Mouse (Mus musculus) lung, embryonic 16.5 days (tissue): Measurements from ENCODE around the gene Mtcl1. TPM values are rescaled to one million over a fixed set of nuclear protein-coding genes. Genes with fewer than 3 reads are reported as not detected.

ENCODE experiments used
- ATAC-seq: fragments of 200-750 bp; cut with Nextera tagmentation; 2 replicates; pipeline ENCODE4 v1.8.0; 2017; ENCODE audit warnings: low read depth, mild to moderate bottlenecking, moderate library complexity
- H3K27ac ChIP-seq: fragments of 300-500 bp; sonication (generic); 2 replicates; pipeline ENCODE4 v1.5.1; 2014; ENCODE audit warnings: mild to moderate bottlenecking, control low read depth, low read length
- H3K27me3 ChIP-seq: fragments of 300-500 bp; sonication (generic); 2 replicates; pipeline ENCODE4 v1.6.1; 2014; ENCODE audit warnings: low read depth, low read length, mixed read lengths; ENCODE audit not compliant: control insufficient read depth, insufficient read depth
- H3K36me3 ChIP-seq: fragments of 300-500 bp; sonication (generic); 2 replicates; pipeline ENCODE4 v1.6.1; 2014; ENCODE audit warnings: low read length; ENCODE audit not compliant: control insufficient read depth, insufficient read depth
- H3K4me1 ChIP-seq: fragments of 300-500 bp; sonication (generic); replicated peaks from 2 replicates; pipeline ENCODE4 v1.6.1; 2014; ENCODE audit warnings: low read length, mixed read lengths; ENCODE audit not compliant: control insufficient read depth, insufficient read depth
- H3K4me2 ChIP-seq: fragments of 300-500 bp; sonication (generic); 2 replicates; pipeline ENCODE4 v1.6.1; 2014; ENCODE audit warnings: low read depth, low read length, control low read depth
- H3K4me3 ChIP-seq: fragments of 300-500 bp; sonication (generic); 2 replicates; pipeline ENCODE4 v1.5.1; 2014; ENCODE audit warnings: mild to moderate bottlenecking, low read length, control low read depth
- H3K9ac ChIP-seq: fragments of 300-500 bp; sonication (generic); 2 replicates; pipeline ENCODE4 v1.6.1; 2014; ENCODE audit warnings: low read length, control low read depth
- H3K9me3 ChIP-seq: fragments of 300-500 bp; sonication (generic); 2 replicates; pipeline ENCODE4 v1.6.1; 2016; ENCODE audit warnings: low read length; ENCODE audit not compliant: control insufficient read depth
- WGBS: fragments of 180-500 bp; shearing (Covaris S2); extraction: QIAGEN DNeasy Blood & Tissue Kit; methylation state at CpG from one replicate; pipeline ENCODE4 v1.1.7; 2014; 5-methylcytosine and 5-hydroxymethylcytosine counted together
- polyA plus RNA-seq: library from polyadenylated mRNA; unstranded; fragments of >200 nt; fragmentation: Nextera tagmentation; extraction: Ambion mirVana; gene quantifications from 2 replicates; pipeline ENCODE4 v1.2.1, GENCODE M21; 2015

Gene Mtcl1
- polyA plus RNA-seq, 1 experiment from 2014 or later: 8.9 TPM

- Histone ChIP-seq H3K4me1 (peaks cover 5% of the 10 kb centered on the region; the same call in 1 of the 2 replicates), H3K4me2 (no peak overlapping the region), H3K36me3 (peaks cover 2% of the 10 kb centered on the region; the same call in 1 of the 2 replicates), H3K4me3 (no peak overlapping the region), H3K9me3 (no peaks in the 10 kb centered on the region), H3K27ac (no peak overlapping the region), H3K9ac (no peak overlapping the region), H3K27me3 (no peaks in the 10 kb centered on the region)
- WGBS: 58% methylated on average over 14 of the region's 15 CpGs
- ATAC-seq: no peak
Measured at GRCm38 (mm10) chr17:66362287-66363016, 87.1 kb downstream of the Mtcl1 start.

- Histone ChIP-seq H3K4me3 (no peak overlapping the region), H3K36me3 (no peaks in the 10 kb centered on the region), H3K27ac (peak overlapping the region; percentile 80), H3K9ac (0 out of 2 replicates have a peak overlapping the region, but pooled peaks have one; percentile 0), H3K9me3 (no peaks in the 10 kb centered on the region), H3K4me1 (peaks cover 14% of the 10 kb centered on the region), H3K27me3 (no peaks in the 10 kb centered on the region), H3K4me2 (peak overlapping the region; percentile 18)
- ATAC-seq: peak; percentile 89
- WGBS: 58% methylated on average over 27 of the region's 27 CpGs
Measured at GRCm38 (mm10) chr17:66358026-66358978, 91.2 kb downstream of the Mtcl1 start.

GRCm38 (mm10) chr17:66357171-66358025 is 92.2 kb downstream of the Mtcl1 start:
- H3K27ac ChIP-seq: peak overlapping the region; percentile 80
- 66% methylated on average over 9 of the region's 9 CpGs for WGBS
- no peak for ATAC-seq

GRCm38 (mm10) chr17:66353907-66354306 is 95.6 kb downstream of the Mtcl1 start:
- Histone ChIP-seq H3K4me2 (no peak overlapping the region), H3K4me1 (peaks cover 46% of the 10 kb centered on the region), H3K9ac (no peak overlapping the region), H3K27me3 (no peaks in the 10 kb centered on the region), H3K36me3 (no peaks in the 10 kb centered on the region), H3K4me3 (no peak overlapping the region), H3K27ac (peak overlapping the region; percentile 88; the same call in 1 of the 2 replicates), H3K9me3 (no peaks in the 10 kb centered on the region)
- 59% methylated on average over 13 of the region's 14 CpGs for WGBS
- no peak for ATAC-seq

More at GRCm38 (mm10) chr17:66357171-66358025, 92.2 kb downstream of the Mtcl1 start:
- no peaks in the 10 kb centered on the region for H3K36me3 ChIP-seq
- no peaks in the 10 kb centered on the region for H3K9me3 ChIP-seq
- no peak overlapping the region for H3K4me3 ChIP-seq
- no peaks in the 10 kb centered on the region for H3K27me3 ChIP-seq
- H3K4me1 ChIP-seq: peaks cover 22% of the 10 kb centered on the region
- H3K9ac ChIP-seq: no peak overlapping the region
- H3K4me2 ChIP-seq: no peak overlapping the region

- Histone ChIP-seq H3K36me3 (0 out of 2 replicates have a peak, but pooled peaks cover 3% of the 10 kb centered on the region), H3K4me1 (peaks cover 41% of the 10 kb centered on the region), H3K9me3 (no peaks in the 10 kb centered on the region), H3K27me3 (no peaks in the 10 kb centered on the region), H3K4me2 (peak overlapping the region; percentile 31), H3K9ac (0 out of 2 replicates have a peak overlapping the region, but pooled peaks have one; percentile 9), H3K27ac (peak overlapping the region; percentile 88), H3K4me3 (no peak overlapping the region)
- ATAC-seq: no peak
- 30% methylated on average over 20 of the region's 20 CpGs for WGBS
Measured at GRCm38 (mm10) chr17:66352847-66353643, 96.5 kb downstream of the Mtcl1 start.

GRCm38 (mm10) chr17:66352219-66352618 is 97.3 kb downstream of the Mtcl1 start:
- WGBS: 33% methylated on average over 6 of the region's 6 CpGs
- Histone ChIP-seq H3K4me3 (no peak overlapping the region), H3K36me3 (0 out of 2 replicates have a peak, but pooled peaks cover 7% of the 10 kb centered on the region), H3K9ac (no peak overlapping the region), H3K4me2 (peak overlapping the region; percentile 31), H3K27ac (peak overlapping the region; percentile 88), H3K4me1 (peaks cover 39% of the 10 kb centered on the region), H3K9me3 (no peaks in the 10 kb centered on the region), H3K27me3 (no peaks in the 10 kb centered on the region)
- peak; percentile 85 for ATAC-seq

GRCm38 (mm10) chr17:66350689-66351088 is 98.9 kb downstream of the Mtcl1 start:
- no peaks in the 10 kb centered on the region for H3K9me3 ChIP-seq
- H3K27me3 ChIP-seq: no peaks in the 10 kb centered on the region
- WGBS: 67% methylated on average over 11 of the region's 11 CpGs
- H3K9ac ChIP-seq: no peak overlapping the region
- 0 out of 2 replicates have a peak, but pooled peaks cover 7% of the 10 kb centered on the region for H3K36me3 ChIP-seq
- H3K4me3 ChIP-seq: no peak overlapping the region
- H3K27ac ChIP-seq: peak overlapping the region; percentile 6; the same call in 1 of the 2 replicates
- no peak for ATAC-seq
- H3K4me1 ChIP-seq: peaks cover 40% of the 10 kb centered on the region
- no peak overlapping the region for H3K4me2 ChIP-seq

- no peak overlapping the region for H3K9ac ChIP-seq
- 31% methylated on average over 15 of the region's 15 CpGs for WGBS
- H3K27me3 ChIP-seq: no peaks in the 10 kb centered on the region
- peak overlapping the region; percentile 6 for H3K27ac ChIP-seq
- H3K4me1 ChIP-seq: peaks cover 40% of the 10 kb centered on the region
- no peak overlapping the region for H3K4me3 ChIP-seq
- no peak overlapping the region; the same call in 1 of the 2 replicates for H3K4me2 ChIP-seq
- no peaks in the 10 kb centered on the region for H3K9me3 ChIP-seq
- 0 out of 2 replicates have a peak, but pooled peaks cover 7% of the 10 kb centered on the region for H3K36me3 ChIP-seq
- peak; percentile 32; the same call in 1 of the 2 replicates for ATAC-seq
Measured at GRCm38 (mm10) chr17:66350127-66350526, 99.4 kb downstream of the Mtcl1 start.
